Mouse (Mus musculus): ENCODE data around the gene Cblc.
A peak's percentile ranks its signal among the peaks of the same experiment; 100 is the strongest.

Gene Cblc

GRCm38 (mm10) chr7:19779903-19780302, 16.7 kb downstream of the Cblc start:
- DNase-seq: no peak

GRCm38 (mm10) chr7:19778645-19779044, 18.0 kb downstream of the Cblc start:
- DNase-seq: no peak

- DNase-seq: no peak
Observed at GRCm38 (mm10) chr7:19777049-19777723, 19.4 kb downstream of the Cblc start.

GRCm38 (mm10) chr7:19771682-19772081, 24.9 kb downstream of the Cblc start:
- DNase-seq: no peak

GRCm38 (mm10) chr7:19770984-19771391, 25.6 kb downstream of the Cblc start, which contains the start of gene Bcam:
Bcam (minus strand) TSS chr7:19771016.
- no peak for DNase-seq

GRCm38 (mm10) chr7:19770375-19770754, 26.2 kb downstream of the Cblc start:
- no peak for DNase-seq

- DNase-seq: no peak
Observed at GRCm38 (mm10) chr7:19769434-19770374, 26.9 kb downstream of the Cblc start.

- DNase-seq: no peak
Observed at GRCm38 (mm10) chr7:19769001-19769400, 27.6 kb downstream of the Cblc start.

GRCm38 (mm10) chr7:19768251-19768650, 28.4 kb downstream of the Cblc start:
- DNase-seq: no peak

- DNase-seq: no peak
Observed at GRCm38 (mm10) chr7:19764581-19764980, 32.0 kb downstream of the Cblc start.

- DNase-seq: no peak
Observed at GRCm38 (mm10) chr7:19763829-19764477, 32.7 kb downstream of the Cblc start.

- DNase-seq: no peak
Observed at GRCm38 (mm10) chr7:19762283-19762682, 34.3 kb downstream of the Cblc start.

- DNase-seq: no peak
Observed at GRCm38 (mm10) chr7:19760021-19760420, 36.6 kb downstream of the Cblc start.

- no peak for DNase-seq
Observed at GRCm38 (mm10) chr7:19758623-19759022, 38.0 kb downstream of the Cblc start.

- DNase-seq: no peak
Observed at GRCm38 (mm10) chr7:19755851-19756786, 40.5 kb downstream of the Cblc start.

- DNase-seq: no peak
Observed at GRCm38 (mm10) chr7:19755008-19755407, 41.6 kb downstream of the Cblc start.

- DNase-seq: no peak
Observed at GRCm38 (mm10) chr7:19754065-19754464, 42.5 kb downstream of the Cblc start.

GRCm38 (mm10) chr7:19753587-19753986, 43.0 kb downstream of the Cblc start:
- DNase-seq: no peak

GRCm38 (mm10) chr7:19752652-19753051, 44.0 kb downstream of the Cblc start:
- DNase-seq: no peak

GRCm38 (mm10) chr7:19751070-19751383, 45.6 kb downstream of the Cblc start:
- DNase-seq: no peak

- DNase-seq: peak; percentile 37
Observed at GRCm38 (mm10) chr7:19750217-19751069, 46.2 kb downstream of the Cblc start, which contains the start of gene Nectin2. Nectin2 (minus strand) TSS chr7:19750483.
